Mouse (Mus musculus) left cerebral cortex, postnatal 14 days (tissue): ENCODE measurements around the gene Col8a1. TPM values are rescaled to one million over a fixed set of nuclear protein-coding genes. Genes with fewer than 3 reads are reported as not detected.

Experiments used
- DNase-seq, 2 experiments: peaks; one replicate each; pipeline ENCODE4 v3.0.0; 2021 to 2022; ENCODE audit warnings: low spot score in 2 of 2, mixed read lengths in 1 of 2
- intact Hi-C: fragments of 180-260 bp; cut with DNase I; formaldehyde crosslinking; loops from one replicate; pipeline ENCODE4 v1.15.1; 2025
- total RNA-seq, 2 experiments: library from RNA; stranded (reverse); gene quantifications; 2 replicates each; pipeline ENCODE4 v1.2.3; 2021

Col8a1 gene
- total RNA-seq, 2 experiments from 2014 or later: 4.4 to 5.6 TPM

DNA sequence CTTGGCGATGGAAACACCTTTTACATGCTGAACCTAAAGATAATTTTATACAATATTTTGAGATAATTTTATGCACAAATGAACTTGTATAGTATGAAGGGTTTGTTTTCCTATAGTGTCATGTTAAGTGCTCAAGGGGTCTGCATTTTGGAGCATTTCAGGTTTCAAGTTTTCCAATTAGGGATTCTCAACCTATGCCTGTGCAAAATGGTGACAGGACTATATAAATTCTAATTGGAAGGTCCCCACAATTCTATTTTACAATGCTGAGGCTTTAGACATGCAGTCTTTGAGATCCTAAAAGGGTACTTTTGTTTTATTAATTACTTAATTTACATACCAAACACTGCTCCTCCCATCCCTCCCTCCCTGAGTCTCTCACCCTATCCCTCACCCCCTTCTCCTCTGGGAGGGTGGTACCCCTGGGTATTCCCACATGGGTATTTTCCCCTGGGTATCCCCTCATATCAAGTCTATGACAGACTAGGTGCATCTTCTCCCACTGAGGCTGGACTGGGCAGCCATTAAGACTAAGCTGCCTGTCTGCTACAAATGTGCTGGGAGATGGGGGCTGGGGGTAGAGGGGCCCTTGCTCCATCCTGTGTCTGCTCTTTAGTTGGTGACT is 178.7 kb downstream of the Col8a1 start:
- intact Hi-C loops: no loop called here

More for the DNA sequence above, 178.7 kb downstream of the Col8a1 start:
- DNase-seq: no peak

Other genes with a start within 250 kb of the Col8a1 start
- 10 to 100 TPM; 14.2 to 17.0 TPM for gene Cmss1, start 147.9 kb downstream of the Col8a1 start, total RNA-seq